Mouse (Mus musculus): ENCODE results near the gene Nsun7.

DNA sequence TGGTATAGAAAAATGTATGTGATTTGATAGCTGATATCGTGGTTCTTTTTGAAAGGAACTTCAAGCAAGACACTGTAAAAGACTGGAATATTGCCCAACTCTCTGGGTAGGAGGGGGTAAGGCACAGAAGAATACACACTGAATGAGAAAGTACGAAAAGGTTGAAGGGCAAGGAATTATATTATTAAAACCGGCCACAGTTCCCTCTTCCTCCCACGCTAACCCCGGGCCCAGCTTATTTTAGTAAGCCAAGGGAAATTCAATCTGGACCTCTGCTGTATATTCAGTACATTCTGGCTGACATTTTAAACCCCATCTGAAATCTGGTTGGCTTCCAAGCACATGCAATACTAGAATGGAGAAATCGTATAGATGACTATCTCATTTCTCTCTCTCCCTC lies 40.0 kb upstream of the Nsun7 start:
- TF ChIP-seq POLR2A (IDR thresholded peaks at IDR 0.05; ENCODE audit: low read depth, low read length) (no peak), CTCF (IDR thresholded peaks at IDR 0.05; ENCODE audit: extremely low read depth, insufficient read depth, insufficient read length, insufficient replicate concordance) (no peak)

Data from spleen, adult 2 months (tissue).